Comparison of ENCODE assay signal across 8 mouse cellular contexts in genomic region chr7:46181590-46181989, GRCm38 (mm10). TPM values are rescaled to one million over a fixed set of nuclear protein-coding genes. Genes with fewer than 3 reads are reported as not detected.
A peak's percentile ranks its signal among the peaks of the same experiment; 100 is the strongest.
DNase-seq lines count a peak whose midpoint lies in the region; ATAC-seq and TF ChIP-seq lines count a peak whose summit lies in the region.
"Had no signal": no experiment of that assay in that cellular context is flagged by ENCODE, and none has a peak within 500 bp of the region (broad histone marks: within the 10 kb centered on the region; RNA-seq: fewer than 3 reads in every experiment).

No protein-coding gene starts in this region.

- H3K36me3 ChIP-seq in C2C12 (ENCODE audit: control insufficient read depth, insufficient read depth) (no peaks in the 10 kb centered on the region), G1E (replicated peaks) (no peaks in the 10 kb centered on the region)
- H3K36me3 ChIP-seq in forebrain, postnatal 0 days (ENCODE audit: insufficient read depth) = no peaks in the 10 kb centered on the region
- H3K36me3 ChIP-seq in lung, embryonic 16.5 days (ENCODE audit: control insufficient read depth, insufficient read depth, low read length) = no peaks in the 10 kb centered on the region

- H3K4me3 ChIP-seq in C2C12 (ENCODE audit: insufficient read depth, poor library complexity, severe bottlenecking) (no peak overlapping the region), G1E (ENCODE audit: low read depth, low read length) (no peak overlapping the region)
- H3K4me3 ChIP-seq in forebrain, postnatal 0 days (ENCODE audit: low read depth, low read length) = no peak overlapping the region
- no peak overlapping the region for H3K4me3 ChIP-seq in lung, embryonic 16.5 days (ENCODE audit: low read length)

- ATAC-seq in G1E (ENCODE audit: extremely low read depth, insufficient number of reproducible peaks, low FRiP score, poor library complexity, severe bottlenecking) = no peak
- peak; percentile 71; the same call in 1 of the 2 replicates for ATAC-seq in forebrain, postnatal 0 days
- peak; percentile 54; the same call in 1 of the 2 replicates for ATAC-seq in lung, embryonic 16.5 days (ENCODE audit: low read depth)

- peaks cover 65% of the 10 kb centered on the region for H3K27me3 ChIP-seq in C2C12 (ENCODE audit: control insufficient read depth, insufficient read depth, insufficient read length)
- H3K27me3 ChIP-seq in G1E (ENCODE audit: insufficient read depth, low read length) = 0 out of 2 replicates have a peak, but pooled peaks cover 7% of the 10 kb centered on the region
- no peaks in the 10 kb centered on the region for H3K27me3 ChIP-seq in forebrain, postnatal 0 days (ENCODE audit: insufficient read depth, low read length)
- peaks cover 35% of the 10 kb centered on the region for H3K27me3 ChIP-seq in lung, embryonic 16.5 days (ENCODE audit: control insufficient read depth, insufficient read depth, low read depth, low read length)

- H3K79me3 ChIP-seq in C2C12 (ENCODE audit: low read depth) = no peaks in the 10 kb centered on the region

- no peak overlapping the region for H3K27ac ChIP-seq in forebrain, postnatal 0 days (ENCODE audit: low read depth, low read length)
- no peak overlapping the region for H3K27ac ChIP-seq in lung, embryonic 16.5 days (ENCODE audit: low read length)

- 0% methylated on average over 3 of the region's 3 CpGs for WGBS in forebrain, postnatal 0 days
- WGBS in lung, embryonic 16.5 days = 7% methylated on average over 3 of the region's 3 CpGs

- no peaks in the 10 kb centered on the region for H3K79me2 ChIP-seq in C2C12 (ENCODE audit: control insufficient read depth, insufficient read depth)

- peaks cover 2% of the 10 kb centered on the region; the same call in 1 of the 2 replicates for H3K9me3 ChIP-seq in G1E (replicated peaks)
- no peaks in the 10 kb centered on the region for H3K9me3 ChIP-seq in forebrain, postnatal 0 days (ENCODE audit: low read length)
- no peaks in the 10 kb centered on the region for H3K9me3 ChIP-seq in lung, embryonic 16.5 days (ENCODE audit: control insufficient read depth, low read length)

- TF ChIP-seq CTCF in C2C12 (IDR thresholded peaks at IDR 0.05; ENCODE audit: control insufficient read depth, insufficient read depth, insufficient read length) (peak; percentile 34), G1E (IDR thresholded peaks at IDR 0.05; ENCODE audit: low read depth, low read length) (peak; percentile 90)
- peak; percentile 96 for TF ChIP-seq CTCF in forebrain, postnatal 0 days (IDR thresholded peaks at IDR 0.05; ENCODE audit: low read depth)

- no peak overlapping the region for H3K4me2 ChIP-seq in forebrain, postnatal 0 days (ENCODE audit: low read depth)
- no peak overlapping the region for H3K4me2 ChIP-seq in lung, embryonic 16.5 days (ENCODE audit: low read depth, low read length)

- H3K4me1 ChIP-seq in G1E (ENCODE audit: insufficient read depth, low read depth, low read length) = no peaks in the 10 kb centered on the region
- H3K4me1 ChIP-seq in forebrain, postnatal 0 days (ENCODE audit: insufficient read depth) = no peaks in the 10 kb centered on the region
- H3K4me1 ChIP-seq in lung, embryonic 16.5 days (replicated peaks; ENCODE audit: control insufficient read depth, insufficient read depth, low read length) = peaks cover 4% of the 10 kb centered on the region; the same call in 1 of the 2 replicates

- no peak overlapping the region for H3K9ac ChIP-seq in forebrain, postnatal 0 days
- H3K9ac ChIP-seq in lung, embryonic 16.5 days (ENCODE audit: low read length) = no peak overlapping the region

- no peak overlapping the region for H3ac ChIP-seq in C2C12 (ENCODE audit: control insufficient read depth, insufficient read length, low read depth)

- DNase-seq in G1E (ENCODE audit: low spot score) = peak; percentile 35
- peak; percentile 77 to 84 for DNase-seq in cerebellum, adult 18-20 months
- peak; percentile 77 for DNase-seq in forebrain, postnatal 0 days
- DNase-seq in kidney, adult 8-10 months = peak; percentile 19 to 56
- peak; percentile 65 to 68 for DNase-seq in right cerebral cortex, adult 2 months (ENCODE audit: low spot score in 2 of 2)

TF ChIP-seq in C2C12, 6 proteins besides CTCF, POLR2A, EP300 and RAD21:
- TF ChIP-seq FOSL1 (IDR thresholded peaks at IDR 0.05; ENCODE audit: insufficient read depth, low read length, poor library complexity, severe bottlenecking) (no peak), CEBPB (IDR thresholded peaks at IDR 0.05; ENCODE audit: low read depth) (no peak), MYOG (IDR thresholded peaks at IDR 0.05; ENCODE audit: control insufficient read depth, extremely low read depth, insufficient read length) (no peak), MAX (IDR thresholded peaks at IDR 0.05) (no peak), USF1 (IDR thresholded peaks at IDR 0.05; ENCODE audit: low read depth) (no peak), MYOD1 (IDR thresholded peaks at IDR 0.05; ENCODE audit: control insufficient read depth, insufficient read length, low read depth) (no peak)

RNA-seq across cellular contexts. Expression of gene Abcc8, which starts 1.8 kb away (rescaled TPM):
- polyA plus RNA-seq in C2C12 (2012; fragmentation: generic; extraction: Trizol) (not detected), G1E (2012) (not detected in 2 replicates)
- total RNA-seq in G1E (2014; fragmentation: Nextera tagmentation) (not detected in 2 replicates), G1E (2017) (0.11 and 0.23 TPM in 2 replicates)
- 11.5 and 18.9 TPM in 2 replicates for total RNA-seq in forebrain, postnatal 0 days (2014; rRNA removed)
- 6.7 and 7.0 TPM in 2 replicates for polyA plus RNA-seq in forebrain, postnatal 0 days (2015; fragmentation: Nextera tagmentation; extraction: Ambion mirVana)
- 2.5 and 3.2 TPM in 2 replicates for polyA plus RNA-seq in lung, embryonic 16.5 days (2015; fragmentation: Nextera tagmentation; extraction: Ambion mirVana)

RNA-seq across cellular contexts. Expression of gene Ush1c, which starts 56.7 kb away (rescaled TPM):
- not detected for polyA plus RNA-seq in C2C12 (2012; fragmentation: generic; extraction: Trizol)
- total RNA-seq in G1E (2014; fragmentation: Nextera tagmentation) = not detected in 2 replicates
- not detected in 2 replicates for total RNA-seq in G1E (2017)
- polyA plus RNA-seq in G1E (2012) = not detected in 2 replicates
- 0.31 and 1.6 TPM in 2 replicates for total RNA-seq in forebrain, postnatal 0 days (2014; rRNA removed)
- 1.6 and 1.9 TPM in 2 replicates for polyA plus RNA-seq in forebrain, postnatal 0 days (2015; fragmentation: Nextera tagmentation; extraction: Ambion mirVana)
- 0.19 and 0.20 TPM in 2 replicates for polyA plus RNA-seq in lung, embryonic 16.5 days (2015; fragmentation: Nextera tagmentation; extraction: Ambion mirVana)

RNA-seq across cellular contexts. Expression of gene Otog, which starts 59.2 kb away (rescaled TPM):
- polyA plus RNA-seq in C2C12 (2012; fragmentation: generic; extraction: Trizol) (0.04 TPM), G1E (2012) (not detected in 2 replicates)
- total RNA-seq in G1E (2014; fragmentation: Nextera tagmentation) (not detected in 2 replicates), G1E (2017) (0.05 and 0.06 TPM in 2 replicates)
- total RNA-seq in forebrain, postnatal 0 days (2014; rRNA removed) = 0.08 TPM in 1 of 2 replicates, not detected in the other
- 0.02 and 0.03 TPM in 2 replicates for polyA plus RNA-seq in forebrain, postnatal 0 days (2015; fragmentation: Nextera tagmentation; extraction: Ambion mirVana)
- not detected in 2 replicates for polyA plus RNA-seq in lung, embryonic 16.5 days (2015; fragmentation: Nextera tagmentation; extraction: Ambion mirVana)
- polyA plus RNA-seq: heart, embryonic 16.5 days had no signal

Comparison
In these comparisons a context has a peak if more than half of its experiments do, and no peak if none do; other contexts are left out.
1. CTCF ChIP-seq: peak in every context shown above with its lines; median percentile 96 in forebrain, postnatal 0 days; 90 in G1E; 34 in C2C12.